Mouse (Mus musculus): ENCODE results near the gene Casc3. TPM values are rescaled to one million over a fixed set of nuclear protein-coding genes. Genes with fewer than 3 reads are reported as not detected.

The Casc3 gene
- polyA plus RNA-seq, 1 experiment from 2014 or later = 41.9 TPM

- WGBS = 28% methylated on average over 7 of the region's 7 CpGs
- Histone ChIP-seq H3K9ac (replicated peaks; ENCODE audit: low read length) (no peak overlapping the region), H3K4me3 (ENCODE audit: low read depth, low read length) (peak overlapping the region; percentile 65; the same call in 1 of the 2 replicates), H3K27me3 (ENCODE audit: control insufficient read depth, insufficient read depth, low read length) (peaks cover 2% of the 10 kb centered on the region), H3K36me3 (replicated peaks; ENCODE audit: control insufficient read depth, insufficient read depth, low read depth, low read length) (peaks cover 6% of the 10 kb centered on the region), H3K4me1 (ENCODE audit: control insufficient read depth, insufficient read depth, low read length) (no peaks in the 10 kb centered on the region; the same call in 1 of the 2 replicates), H3K27ac (replicated peaks; ENCODE audit: low read depth, low read length) (no peak overlapping the region), H3K9me3 (replicated peaks; ENCODE audit: control insufficient read depth, low read length) (no peaks in the 10 kb centered on the region), H3K4me2 (ENCODE audit: low read depth, low read length) (peak overlapping the region; percentile 100)
- DNase-seq (ENCODE audit: low spot score) (no peak), ATAC-seq (replicated peaks; ENCODE audit: insufficient number of reproducible peaks, low FRiP score, low TSS enrichment, low read depth) (peak; percentile 16; the same call in 1 of the 2 replicates)
Measured at GRCm38 (mm10) chr11:98836128-98836527, 31.4 kb downstream of the Casc3 start.

GRCm38 (mm10) chr11:98836651-98837141, 32.0 kb downstream of the Casc3 start, which contains the start of gene Rapgefl1:
Gene Rapgefl1, plus strand, starts transcription at chr11:98836785.
- Histone ChIP-seq H3K36me3 (replicated peaks; ENCODE audit: control insufficient read depth, insufficient read depth, low read depth, low read length) (0 out of 2 replicates have a peak, but pooled peaks cover 2% of the 10 kb centered on the region), H3K9ac (replicated peaks; ENCODE audit: low read length) (peak within 1 kb of the TSS; percentile 57), H3K27me3 (ENCODE audit: control insufficient read depth, insufficient read depth, low read length) (peaks cover 2% of the 10 kb centered on the region), H3K4me1 (ENCODE audit: control insufficient read depth, insufficient read depth, low read length) (no peaks in the 10 kb centered on the region; the same call in 1 of the 2 replicates), H3K9me3 (replicated peaks; ENCODE audit: control insufficient read depth, low read length) (no peaks in the 10 kb centered on the region), H3K4me3 (ENCODE audit: low read depth, low read length) (peak within 1 kb of the TSS; percentile 65), H3K4me2 (ENCODE audit: low read depth, low read length) (peak within 1 kb of the TSS; percentile 100), H3K27ac (replicated peaks; ENCODE audit: low read depth, low read length) (no peak within 1 kb of the TSS)
- peak; percentile 87 for DNase-seq (ENCODE audit: low spot score)
- ATAC-seq (replicated peaks; ENCODE audit: insufficient number of reproducible peaks, low FRiP score, low TSS enrichment, low read depth) = peak; percentile 88
- WGBS = under 1% methylated on average over 47 of the region's 48 CpGs

- H3K27ac ChIP-seq (replicated peaks; ENCODE audit: low read depth, low read length) = no peak overlapping the region
- peak overlapping the region; percentile 65 for H3K4me3 ChIP-seq (ENCODE audit: low read depth, low read length)
- WGBS = under 1% methylated on average over 25 of the region's 29 CpGs
- peaks cover 2% of the 10 kb centered on the region for H3K27me3 ChIP-seq (ENCODE audit: control insufficient read depth, insufficient read depth, low read length)
- H3K36me3 ChIP-seq (replicated peaks; ENCODE audit: control insufficient read depth, insufficient read depth, low read depth, low read length) = 0 out of 2 replicates have a peak, but pooled peaks cover under 1% of the 10 kb centered on the region
- H3K4me2 ChIP-seq (ENCODE audit: low read depth, low read length) = peak overlapping the region; percentile 100
- no peaks in the 10 kb centered on the region; the same call in 1 of the 2 replicates for H3K4me1 ChIP-seq (ENCODE audit: control insufficient read depth, insufficient read depth, low read length)
- H3K9me3 ChIP-seq (replicated peaks; ENCODE audit: control insufficient read depth, low read length) = no peaks in the 10 kb centered on the region
- DNase-seq (ENCODE audit: low spot score) (peak; percentile 27), ATAC-seq (replicated peaks; ENCODE audit: insufficient number of reproducible peaks, low FRiP score, low TSS enrichment, low read depth) (peak; percentile 37; the same call in 1 of the 2 replicates)
- peak overlapping the region; percentile 57 for H3K9ac ChIP-seq (replicated peaks; ENCODE audit: low read length)
Measured at GRCm38 (mm10) chr11:98837231-98837704, 32.6 kb downstream of the Casc3 start.

- Histone ChIP-seq H3K9ac (replicated peaks; ENCODE audit: low read length) (no peak overlapping the region), H3K27me3 (ENCODE audit: control insufficient read depth, insufficient read depth, low read length) (peaks cover 2% of the 10 kb centered on the region), H3K4me3 (ENCODE audit: low read depth, low read length) (no peak overlapping the region), H3K4me1 (ENCODE audit: control insufficient read depth, insufficient read depth, low read length) (no peaks in the 10 kb centered on the region; the same call in 1 of the 2 replicates), H3K36me3 (replicated peaks; ENCODE audit: control insufficient read depth, insufficient read depth, low read depth, low read length) (no peaks in the 10 kb centered on the region), H3K4me2 (ENCODE audit: low read depth, low read length) (no peak overlapping the region), H3K9me3 (replicated peaks; ENCODE audit: control insufficient read depth, low read length) (no peaks in the 10 kb centered on the region), H3K27ac (replicated peaks; ENCODE audit: low read depth, low read length) (no peak overlapping the region)
- DNase-seq (ENCODE audit: low spot score) (no peak), ATAC-seq (replicated peaks; ENCODE audit: insufficient number of reproducible peaks, low FRiP score, low TSS enrichment, low read depth) (no peak)
- WGBS = 53% methylated on average over 11 of the region's 11 CpGs
Measured at GRCm38 (mm10) chr11:98837917-98838316, 33.2 kb downstream of the Casc3 start.

GRCm38 (mm10) chr11:98838512-98838911, 33.8 kb downstream of the Casc3 start:
- H3K27me3 ChIP-seq (ENCODE audit: control insufficient read depth, insufficient read depth, low read length) = peaks cover 2% of the 10 kb centered on the region
- H3K9ac ChIP-seq (replicated peaks; ENCODE audit: low read length) = no peak overlapping the region
- no peak overlapping the region for H3K27ac ChIP-seq (replicated peaks; ENCODE audit: low read depth, low read length)
- no peaks in the 10 kb centered on the region; the same call in 1 of the 2 replicates for H3K4me1 ChIP-seq (ENCODE audit: control insufficient read depth, insufficient read depth, low read length)
- ATAC-seq (replicated peaks; ENCODE audit: insufficient number of reproducible peaks, low FRiP score, low TSS enrichment, low read depth) (no peak), DNase-seq (ENCODE audit: low spot score) (no peak)
- no peaks in the 10 kb centered on the region for H3K9me3 ChIP-seq (replicated peaks; ENCODE audit: control insufficient read depth, low read length)
- no peak overlapping the region for H3K4me3 ChIP-seq (ENCODE audit: low read depth, low read length)
- WGBS = 76% methylated on average over 9 of the region's 9 CpGs
- no peaks in the 10 kb centered on the region for H3K36me3 ChIP-seq (replicated peaks; ENCODE audit: control insufficient read depth, insufficient read depth, low read depth, low read length)
- no peak overlapping the region for H3K4me2 ChIP-seq (ENCODE audit: low read depth, low read length)

- Histone ChIP-seq H3K27ac (replicated peaks; ENCODE audit: low read depth, low read length) (no peak overlapping the region), H3K9ac (replicated peaks; ENCODE audit: low read length) (no peak overlapping the region), H3K4me2 (ENCODE audit: low read depth, low read length) (no peak overlapping the region), H3K36me3 (replicated peaks; ENCODE audit: control insufficient read depth, insufficient read depth, low read depth, low read length) (no peaks in the 10 kb centered on the region), H3K27me3 (ENCODE audit: control insufficient read depth, insufficient read depth, low read length) (peaks cover 2% of the 10 kb centered on the region), H3K4me3 (ENCODE audit: low read depth, low read length) (no peak overlapping the region), H3K4me1 (ENCODE audit: control insufficient read depth, insufficient read depth, low read length) (no peaks in the 10 kb centered on the region; the same call in 1 of the 2 replicates), H3K9me3 (replicated peaks; ENCODE audit: control insufficient read depth, low read length) (no peaks in the 10 kb centered on the region)
- ATAC-seq (replicated peaks; ENCODE audit: insufficient number of reproducible peaks, low FRiP score, low TSS enrichment, low read depth) = no peak
- DNase-seq (ENCODE audit: low spot score) = no peak
- 39% methylated on average over 6 of the region's 6 CpGs for WGBS
Measured at GRCm38 (mm10) chr11:98839402-98839801, 34.7 kb downstream of the Casc3 start.

GRCm38 (mm10) chr11:98839897-98840296, 35.2 kb downstream of the Casc3 start:
- Histone ChIP-seq H3K9ac (replicated peaks; ENCODE audit: low read length) (no peak overlapping the region), H3K27me3 (ENCODE audit: control insufficient read depth, insufficient read depth, low read length) (peaks cover 2% of the 10 kb centered on the region), H3K36me3 (replicated peaks; ENCODE audit: control insufficient read depth, insufficient read depth, low read depth, low read length) (no peaks in the 10 kb centered on the region), H3K27ac (replicated peaks; ENCODE audit: low read depth, low read length) (no peak overlapping the region), H3K4me1 (ENCODE audit: control insufficient read depth, insufficient read depth, low read length) (no peaks in the 10 kb centered on the region; the same call in 1 of the 2 replicates), H3K4me3 (ENCODE audit: low read depth, low read length) (no peak overlapping the region), H3K4me2 (ENCODE audit: low read depth, low read length) (no peak overlapping the region), H3K9me3 (replicated peaks; ENCODE audit: control insufficient read depth, low read length) (no peaks in the 10 kb centered on the region)
- DNase-seq (ENCODE audit: low spot score) (no peak), ATAC-seq (replicated peaks; ENCODE audit: insufficient number of reproducible peaks, low FRiP score, low TSS enrichment, low read depth) (no peak)
- 53% methylated on average over 10 of the region's 10 CpGs for whole genome bisulfite sequencing

GRCm38 (mm10) chr11:98846016-98846415, 41.3 kb downstream of the Casc3 start:
- WGBS = 58% methylated on average over 13 of the region's 13 CpGs
- Histone ChIP-seq H3K4me1 (ENCODE audit: control insufficient read depth, insufficient read depth, low read length) (peaks cover 2% of the 10 kb centered on the region; the same call in 1 of the 2 replicates), H3K27me3 (ENCODE audit: control insufficient read depth, insufficient read depth, low read length) (no peaks in the 10 kb centered on the region), H3K36me3 (replicated peaks; ENCODE audit: control insufficient read depth, insufficient read depth, low read depth, low read length) (no peaks in the 10 kb centered on the region), H3K9ac (replicated peaks; ENCODE audit: low read length) (0 out of 2 replicates have a peak overlapping the region, but pooled peaks have one; percentile 4), H3K27ac (replicated peaks; ENCODE audit: low read depth, low read length) (no peak overlapping the region), H3K4me3 (ENCODE audit: low read depth, low read length) (no peak overlapping the region), H3K9me3 (replicated peaks; ENCODE audit: control insufficient read depth, low read length) (no peaks in the 10 kb centered on the region), H3K4me2 (ENCODE audit: low read depth, low read length) (no peak overlapping the region)
- ATAC-seq (replicated peaks; ENCODE audit: insufficient number of reproducible peaks, low FRiP score, low TSS enrichment, low read depth) (no peak), DNase-seq (ENCODE audit: low spot score) (no peak)

Data from embryonic facial prominence, embryonic 11.5 days (tissue).